9 mouse cellular contexts compared by ENCODE assay signal in the genomic region with DNA sequence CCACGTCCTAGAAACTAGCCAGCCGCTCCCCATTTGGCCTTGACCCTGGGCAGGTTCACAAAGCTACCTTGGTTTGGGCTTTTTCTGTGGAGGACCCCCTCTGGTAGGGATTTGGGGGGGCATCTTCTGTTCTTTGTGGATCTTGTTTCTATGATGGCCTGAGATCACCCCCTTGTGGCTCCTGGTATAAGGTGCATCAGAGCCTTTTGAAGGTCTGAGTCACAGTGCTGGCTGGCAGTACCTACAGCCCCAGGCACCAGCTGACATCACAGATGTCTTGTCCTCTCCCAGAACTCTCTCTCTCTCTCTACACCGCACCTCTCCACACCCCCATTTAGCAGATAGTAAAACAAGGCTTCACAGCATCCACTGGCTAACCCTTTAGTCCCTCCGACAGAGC. TPM values are rescaled to one million over a fixed set of nuclear protein-coding genes. Genes with fewer than 3 reads are reported as not detected.
DNase-seq lines count a peak whose midpoint lies in the region; ATAC-seq and TF ChIP-seq lines count a peak whose summit lies in the region.
"Had no signal": no experiment of that assay in that cellular context is flagged by ENCODE, and none has a peak within 500 bp of the region (broad histone marks: within the 10 kb centered on the region; RNA-seq: fewer than 3 reads in every experiment).

No protein-coding gene starts in this region.

- peak; percentile 73 for TF ChIP-seq CTCF in forebrain, postnatal 0 days (IDR thresholded peaks at IDR 0.05; ENCODE audit: low read depth)
- peak; percentile 58; the same call in 1 of the 2 replicates for TF ChIP-seq CTCF in brain, embryonic 14.5 days (IDR thresholded peaks at IDR 0.05; ENCODE audit: borderline replicate concordance, extremely low read depth, insufficient read depth, insufficient read length)
- peak; percentile 74 for TF ChIP-seq CTCF in stomach, postnatal 0 days (IDR thresholded peaks at IDR 0.05; ENCODE audit: low read depth)

- peak; percentile 71 for ATAC-seq in forebrain, postnatal 0 days
- ATAC-seq in forebrain, embryonic 11.5 days (replicated peaks; ENCODE audit: low FRiP score) = no peak
- no peak for ATAC-seq in midbrain, embryonic 14.5 days (ENCODE audit: low FRiP score, low TSS enrichment)
- ATAC-seq in midbrain, embryonic 15.5 days (replicated peaks) = no peak
- ATAC-seq in stomach, postnatal 0 days (ENCODE audit: low FRiP score, low TSS enrichment) = no peak

- TF ChIP-seq POLR2A in brain, embryonic 14.5 days (IDR thresholded peaks at IDR 0.05; ENCODE audit: borderline replicate concordance, extremely low read depth, insufficient read depth, insufficient read length, poor library complexity, severe bottlenecking) = no peak

- no peak overlapping the region for H3K27ac ChIP-seq in forebrain, postnatal 0 days (ENCODE audit: low read depth, low read length)
- no peak overlapping the region for H3K27ac ChIP-seq in forebrain, embryonic 11.5 days (ENCODE audit: low read depth, low read length)
- H3K27ac ChIP-seq in midbrain, embryonic 14.5 days (replicated peaks; ENCODE audit: low read depth, low read length) = no peak overlapping the region
- no peak overlapping the region for H3K27ac ChIP-seq in midbrain, embryonic 15.5 days
- H3K27ac ChIP-seq in stomach, postnatal 0 days (replicated peaks) = no peak overlapping the region
- H3K27ac ChIP-seq: limb, embryonic 15.5 days had no signal

- WGBS in forebrain, postnatal 0 days = 48% methylated on average over 4 of the region's 4 CpGs
- 57% methylated on average over 4 of the region's 4 CpGs for WGBS in forebrain, embryonic 11.5 days
- whole genome bisulfite sequencing in midbrain, embryonic 14.5 days = 47% methylated on average over 4 of the region's 4 CpGs
- 53% methylated on average over 4 of the region's 4 CpGs for WGBS in midbrain, embryonic 15.5 days
- 58% methylated on average over 4 of the region's 4 CpGs for WGBS in stomach, postnatal 0 days

- no peak for TF ChIP-seq EP300 in stomach, postnatal 0 days (optimal IDR thresholded peaks at IDR 0.05)

- no peak overlapping the region for H3K9ac ChIP-seq in forebrain, postnatal 0 days
- H3K9ac ChIP-seq in forebrain, embryonic 11.5 days (ENCODE audit: low read length) = no peak overlapping the region
- H3K9ac ChIP-seq in midbrain, embryonic 14.5 days (replicated peaks; ENCODE audit: low read length) = no peak overlapping the region
- no peak overlapping the region for H3K9ac ChIP-seq in midbrain, embryonic 15.5 days
- H3K9ac ChIP-seq in stomach, postnatal 0 days (ENCODE audit: low read length) = no peak overlapping the region
- H3K9ac ChIP-seq: limb, embryonic 15.5 days had no signal

- no peaks in the 10 kb centered on the region for H3K36me3 ChIP-seq in forebrain, postnatal 0 days (ENCODE audit: insufficient read depth)
- H3K36me3 ChIP-seq in forebrain, embryonic 11.5 days (ENCODE audit: control insufficient read depth, insufficient read depth, low read length) = no peaks in the 10 kb centered on the region
- no peaks in the 10 kb centered on the region for H3K36me3 ChIP-seq in midbrain, embryonic 14.5 days (ENCODE audit: control insufficient read depth, insufficient read depth, low read length)
- H3K36me3 ChIP-seq in midbrain, embryonic 15.5 days (replicated peaks) = no peaks in the 10 kb centered on the region
- no peaks in the 10 kb centered on the region for H3K36me3 ChIP-seq in stomach, postnatal 0 days (ENCODE audit: control insufficient read depth, insufficient read depth, low read length)
- H3K36me3 ChIP-seq: limb, embryonic 15.5 days had no signal

- DNase-seq in forebrain, postnatal 0 days = peak; percentile 51
- no peak for DNase-seq in forebrain, embryonic 11.5 days (ENCODE audit: low spot score)
- DNase-seq in midbrain, embryonic 14.5 days = peak; percentile 60
- peak; percentile 41 for DNase-seq in brain, embryonic 14.5 days (ENCODE audit: low read depth)
- peak; percentile 30 to 50 for DNase-seq in kidney, postnatal 4 days
- DNase-seq in stomach, postnatal 0 days (ENCODE audit: low spot score) = no peak
- no peak for DNase-seq in gastrocnemius, adult 8-10 months (ENCODE audit: low spot score in 2 of 2)

- no peak overlapping the region for H3K4me3 ChIP-seq in forebrain, postnatal 0 days (ENCODE audit: low read depth, low read length)
- no peak overlapping the region for H3K4me3 ChIP-seq in forebrain, embryonic 11.5 days (ENCODE audit: low read depth, low read length)
- no peak overlapping the region for H3K4me3 ChIP-seq in midbrain, embryonic 14.5 days (replicated peaks; ENCODE audit: low read depth, low read length)
- H3K4me3 ChIP-seq in midbrain, embryonic 15.5 days = no peak overlapping the region
- H3K4me3 ChIP-seq in stomach, postnatal 0 days (ENCODE audit: low read depth, low read length) = no peak overlapping the region
- H3K4me3 ChIP-seq: limb, embryonic 15.5 days had no signal

- no peaks in the 10 kb centered on the region for H3K9me3 ChIP-seq in forebrain, postnatal 0 days (ENCODE audit: low read length)
- no peaks in the 10 kb centered on the region for H3K9me3 ChIP-seq in forebrain, embryonic 11.5 days (ENCODE audit: control insufficient read depth, low read length)
- H3K9me3 ChIP-seq in midbrain, embryonic 14.5 days (ENCODE audit: control insufficient read depth, low read length) = no peaks in the 10 kb centered on the region
- no peaks in the 10 kb centered on the region for H3K9me3 ChIP-seq in midbrain, embryonic 15.5 days
- no peaks in the 10 kb centered on the region for H3K9me3 ChIP-seq in stomach, postnatal 0 days (ENCODE audit: control insufficient read depth, low read length)
- H3K9me3 ChIP-seq: limb, embryonic 15.5 days had no signal

- H3K4me1 ChIP-seq in forebrain, postnatal 0 days (ENCODE audit: insufficient read depth) = no peaks in the 10 kb centered on the region
- H3K4me1 ChIP-seq in forebrain, embryonic 11.5 days (replicated peaks; ENCODE audit: control insufficient read depth, insufficient read depth, low read length) = no peaks in the 10 kb centered on the region
- 0 out of 2 replicates have a peak, but pooled peaks cover 4% of the 10 kb centered on the region for H3K4me1 ChIP-seq in midbrain, embryonic 14.5 days (ENCODE audit: control insufficient read depth, insufficient read depth, low read length)
- H3K4me1 ChIP-seq in midbrain, embryonic 15.5 days = peaks cover 8% of the 10 kb centered on the region; the same call in 1 of the 2 replicates
- H3K4me1 ChIP-seq in stomach, postnatal 0 days (replicated peaks; ENCODE audit: control insufficient read depth, insufficient read depth) = 0 out of 2 replicates have a peak, but pooled peaks cover 4% of the 10 kb centered on the region

- H3K27me3 ChIP-seq in forebrain, postnatal 0 days (ENCODE audit: insufficient read depth, low read length) = no peaks in the 10 kb centered on the region
- H3K27me3 ChIP-seq in forebrain, embryonic 11.5 days (ENCODE audit: control insufficient read depth, insufficient read depth, low read length) = no peaks in the 10 kb centered on the region
- H3K27me3 ChIP-seq in midbrain, embryonic 14.5 days (ENCODE audit: control insufficient read depth, insufficient read depth, low read length) = no peaks in the 10 kb centered on the region
- H3K27me3 ChIP-seq in midbrain, embryonic 15.5 days (replicated peaks) = peaks cover 2% of the 10 kb centered on the region; the same call in 1 of the 2 replicates
- no peaks in the 10 kb centered on the region for H3K27me3 ChIP-seq in stomach, postnatal 0 days (ENCODE audit: control insufficient read depth, insufficient read depth, low read length)

- H3K4me2 ChIP-seq in forebrain, postnatal 0 days (ENCODE audit: low read depth) = no peak overlapping the region
- no peak overlapping the region for H3K4me2 ChIP-seq in forebrain, embryonic 11.5 days (ENCODE audit: low read depth, low read length, severe bottlenecking)
- no peak overlapping the region for H3K4me2 ChIP-seq in midbrain, embryonic 14.5 days (ENCODE audit: low read length)
- no peak overlapping the region for H3K4me2 ChIP-seq in midbrain, embryonic 15.5 days
- H3K4me2 ChIP-seq in stomach, postnatal 0 days (replicated peaks; ENCODE audit: low read depth) = no peak overlapping the region
- H3K4me2 ChIP-seq: limb, embryonic 15.5 days had no signal

RNA-seq across cellular contexts. Expression of a gene that starts 10.4 kb away (rescaled TPM):
- not detected in 2 replicates for total RNA-seq in forebrain, postnatal 0 days (2014; rRNA removed)
- polyA plus RNA-seq in forebrain, postnatal 0 days (2015; fragmentation: Nextera tagmentation; extraction: Ambion mirVana) = not detected in 2 replicates
- polyA plus RNA-seq in forebrain, embryonic 11.5 days (2014; fragmentation: Nextera tagmentation; extraction: Ambion mirVana) = not detected in 2 replicates
- polyA plus RNA-seq in midbrain, embryonic 14.5 days (2014; fragmentation: Nextera tagmentation; extraction: Ambion mirVana) = not detected in 2 replicates
- polyA plus RNA-seq in midbrain, embryonic 15.5 days (2015; fragmentation: Nextera tagmentation; extraction: Ambion mirVana) = not detected in 2 replicates
- polyA plus RNA-seq in brain, embryonic 14.5 days (2012; rRNA removed) = not detected in 2 replicates
- polyA plus RNA-seq in stomach, postnatal 0 days (2015; fragmentation: Nextera tagmentation; extraction: Ambion mirVana) = not detected in 2 replicates
- total RNA-seq in gastrocnemius, adult 8-10 months (2022) = not detected
- polyA plus RNA-seq: limb, embryonic 15.5 days had no signal

RNA-seq across cellular contexts. Expression of a gene that starts 10.5 kb away (rescaled TPM):
- 2.2 and 2.5 TPM in 2 replicates for total RNA-seq in forebrain, postnatal 0 days (2014; rRNA removed)
- polyA plus RNA-seq in forebrain, postnatal 0 days (2015; fragmentation: Nextera tagmentation; extraction: Ambion mirVana) = 1.3 and 1.7 TPM in 2 replicates
- 1.0 and 1.1 TPM in 2 replicates for polyA plus RNA-seq in forebrain, embryonic 11.5 days (2014; fragmentation: Nextera tagmentation; extraction: Ambion mirVana)
- polyA plus RNA-seq in midbrain, embryonic 14.5 days (2014; fragmentation: Nextera tagmentation; extraction: Ambion mirVana) = 1.2 and 1.4 TPM in 2 replicates
- polyA plus RNA-seq in midbrain, embryonic 15.5 days (2015; fragmentation: Nextera tagmentation; extraction: Ambion mirVana) = 1.0 and 1.3 TPM in 2 replicates
- 2.5 and 4.3 TPM in 2 replicates for polyA plus RNA-seq in brain, embryonic 14.5 days (2012; rRNA removed)
- 0.13 TPM in 2 replicates for polyA plus RNA-seq in stomach, postnatal 0 days (2015; fragmentation: Nextera tagmentation; extraction: Ambion mirVana)
- not detected for total RNA-seq in gastrocnemius, adult 8-10 months (2022)

RNA-seq across cellular contexts. Expression of a gene that starts 10.6 kb away (rescaled TPM):
- 0.69 and 1.5 TPM in 2 replicates for total RNA-seq in forebrain, postnatal 0 days (2014; rRNA removed)
- 0.62 and 1.3 TPM in 2 replicates for polyA plus RNA-seq in forebrain, postnatal 0 days (2015; fragmentation: Nextera tagmentation; extraction: Ambion mirVana)
- polyA plus RNA-seq in forebrain, embryonic 11.5 days (2014; fragmentation: Nextera tagmentation; extraction: Ambion mirVana) = not detected in 2 replicates
- polyA plus RNA-seq in midbrain, embryonic 14.5 days (2014; fragmentation: Nextera tagmentation; extraction: Ambion mirVana) = 0.20 and 0.41 TPM in 2 replicates
- 0.89 and 1.1 TPM in 2 replicates for polyA plus RNA-seq in midbrain, embryonic 15.5 days (2015; fragmentation: Nextera tagmentation; extraction: Ambion mirVana)
- 0.20 and 0.38 TPM in 2 replicates for polyA plus RNA-seq in brain, embryonic 14.5 days (2012; rRNA removed)
- polyA plus RNA-seq in stomach, postnatal 0 days (2015; fragmentation: Nextera tagmentation; extraction: Ambion mirVana) = not detected in 2 replicates
- not detected for total RNA-seq in gastrocnemius, adult 8-10 months (2022)
- polyA plus RNA-seq: limb, embryonic 15.5 days had no signal

RNA-seq across cellular contexts. Expression of a gene that starts 24.3 kb away (rescaled TPM):
- total RNA-seq in forebrain, postnatal 0 days (2014; rRNA removed) = 71.6 and 73.2 TPM in 2 replicates
- 94.3 and 97.6 TPM in 2 replicates for polyA plus RNA-seq in forebrain, postnatal 0 days (2015; fragmentation: Nextera tagmentation; extraction: Ambion mirVana)
- polyA plus RNA-seq in forebrain, embryonic 11.5 days (2014; fragmentation: Nextera tagmentation; extraction: Ambion mirVana) = 140 and 143 TPM in 2 replicates
- 101 and 120 TPM in 2 replicates for polyA plus RNA-seq in midbrain, embryonic 14.5 days (2014; fragmentation: Nextera tagmentation; extraction: Ambion mirVana)
- 110 and 115 TPM in 2 replicates for polyA plus RNA-seq in midbrain, embryonic 15.5 days (2015; fragmentation: Nextera tagmentation; extraction: Ambion mirVana)
- polyA plus RNA-seq in brain, embryonic 14.5 days (2012; rRNA removed) = 97.2 and 121 TPM in 2 replicates
- polyA plus RNA-seq in stomach, postnatal 0 days (2015; fragmentation: Nextera tagmentation; extraction: Ambion mirVana) = 70.6 and 70.8 TPM in 2 replicates
- 10 to 100 TPM; 37.0 to 44.9 (median 41.6) TPM for total RNA-seq in gastrocnemius, adult 8-10 months (2022)

RNA-seq across cellular contexts. Expression of a gene that starts 25.6 kb away (rescaled TPM):
- 0.69 and 3.7 TPM in 2 replicates for total RNA-seq in forebrain, postnatal 0 days (2014; rRNA removed)
- 4.1 and 4.4 TPM in 2 replicates for polyA plus RNA-seq in forebrain, postnatal 0 days (2015; fragmentation: Nextera tagmentation; extraction: Ambion mirVana)
- 0.45 and 0.64 TPM in 2 replicates for polyA plus RNA-seq in forebrain, embryonic 11.5 days (2014; fragmentation: Nextera tagmentation; extraction: Ambion mirVana)
- 1.1 and 1.3 TPM in 2 replicates for polyA plus RNA-seq in midbrain, embryonic 14.5 days (2014; fragmentation: Nextera tagmentation; extraction: Ambion mirVana)
- 1.1 and 1.5 TPM in 2 replicates for polyA plus RNA-seq in midbrain, embryonic 15.5 days (2015; fragmentation: Nextera tagmentation; extraction: Ambion mirVana)
- polyA plus RNA-seq in brain, embryonic 14.5 days (2012; rRNA removed) = 10.2 and 10.3 TPM in 2 replicates
- 5.6 and 7.0 TPM in 2 replicates for polyA plus RNA-seq in stomach, postnatal 0 days (2015; fragmentation: Nextera tagmentation; extraction: Ambion mirVana)
- total RNA-seq in gastrocnemius, adult 8-10 months (2022) = not detected

Comparison
In these comparisons a context has a peak if more than half of its experiments do, and no peak if none do; other contexts are left out.
1. DNase-seq: peak in forebrain, postnatal 0 days (single experiment), midbrain, embryonic 14.5 days (single experiment), brain, embryonic 14.5 days (single experiment) and kidney, postnatal 4 days (2 of 2); none in forebrain, embryonic 11.5 days (single experiment), stomach, postnatal 0 days (single experiment) and gastrocnemius, adult 8-10 months (0 of 2).
2. Peak in every context shown above with its lines, with median percentiles within 50 percentile points of each other: CTCF ChIP-seq.